Mouse (Mus musculus): ENCODE results near the gene Pak4. TPM values are rescaled to one million over a fixed set of nuclear protein-coding genes. Genes with fewer than 3 reads are reported as not detected.

Pak4 gene
- polyA plus RNA-seq, 1 experiment from 2014 or later = 33.9 TPM

- Histone ChIP-seq H3K36me3 (ENCODE audit: control insufficient read depth, insufficient read depth, low read length) (no peaks in the 10 kb centered on the region), H3K4me3 (ENCODE audit: low read depth, low read length) (no peak overlapping the region), H3K4me2 (replicated peaks; ENCODE audit: low read depth) (no peak overlapping the region), H3K9ac (ENCODE audit: low read length) (no peak overlapping the region), H3K27me3 (ENCODE audit: control insufficient read depth, insufficient read depth, low read length) (no peaks in the 10 kb centered on the region), H3K27ac (replicated peaks) (no peak overlapping the region), H3K9me3 (ENCODE audit: control insufficient read depth, low read length) (no peaks in the 10 kb centered on the region), H3K4me1 (replicated peaks; ENCODE audit: control insufficient read depth, insufficient read depth) (no peaks in the 10 kb centered on the region)
- DNase-seq (ENCODE audit: low spot score) = no peak
- ATAC-seq (ENCODE audit: low FRiP score, low TSS enrichment) = no peak
- 70% methylated on average over 5 of the region's 5 CpGs for WGBS
- TF ChIP-seq CTCF (IDR thresholded peaks at IDR 0.05; ENCODE audit: low read depth) = no peak
Observed at GRCm38 (mm10) chr7:28603136-28603535, 5.2 kb upstream of the Pak4 start.

- Histone ChIP-seq H3K9ac (ENCODE audit: low read length) (no peak overlapping the region), H3K4me3 (ENCODE audit: low read depth, low read length) (no peak overlapping the region), H3K9me3 (ENCODE audit: control insufficient read depth, low read length) (no peaks in the 10 kb centered on the region), H3K27ac (replicated peaks) (no peak overlapping the region), H3K36me3 (ENCODE audit: control insufficient read depth, insufficient read depth, low read length) (no peaks in the 10 kb centered on the region), H3K27me3 (ENCODE audit: control insufficient read depth, insufficient read depth, low read length) (no peaks in the 10 kb centered on the region), H3K4me1 (replicated peaks; ENCODE audit: control insufficient read depth, insufficient read depth) (no peaks in the 10 kb centered on the region), H3K4me2 (replicated peaks; ENCODE audit: low read depth) (no peak overlapping the region)
- TF ChIP-seq CTCF (IDR thresholded peaks at IDR 0.05; ENCODE audit: low read depth) = peak; percentile 87
- TF ChIP-seq EP300 (optimal IDR thresholded peaks at IDR 0.05) = no peak
- ATAC-seq (ENCODE audit: low FRiP score, low TSS enrichment) = no peak
- peak; percentile 56 for DNase-seq (ENCODE audit: low spot score)
- 17% methylated on average over 7 of the region's 7 CpGs for WGBS
Observed at GRCm38 (mm10) chr7:28601668-28602067, 3.7 kb upstream of the Pak4 start.

- H3K27me3 ChIP-seq (ENCODE audit: control insufficient read depth, insufficient read depth, low read length) = no peaks in the 10 kb centered on the region
- ATAC-seq (ENCODE audit: low FRiP score, low TSS enrichment) = no peak
- H3K4me1 ChIP-seq (replicated peaks; ENCODE audit: control insufficient read depth, insufficient read depth) = 0 out of 2 replicates have a peak, but pooled peaks cover 2% of the 10 kb centered on the region
- H3K9me3 ChIP-seq (ENCODE audit: control insufficient read depth, low read length) = no peaks in the 10 kb centered on the region
- peak; percentile 81 for DNase-seq (ENCODE audit: low spot score)
- H3K36me3 ChIP-seq (ENCODE audit: control insufficient read depth, insufficient read depth, low read length) = no peaks in the 10 kb centered on the region
- WGBS = 8% methylated on average over 11 of the region's 11 CpGs
- no peak overlapping the region for H3K4me3 ChIP-seq (ENCODE audit: low read depth, low read length)
- no peak overlapping the region for H3K4me2 ChIP-seq (replicated peaks; ENCODE audit: low read depth)
- no peak overlapping the region for H3K27ac ChIP-seq (replicated peaks)
- TF ChIP-seq CTCF (IDR thresholded peaks at IDR 0.05; ENCODE audit: low read depth) = peak; percentile 95
- TF ChIP-seq EP300 (optimal IDR thresholded peaks at IDR 0.05) = no peak
- no peak overlapping the region for H3K9ac ChIP-seq (ENCODE audit: low read length)
Observed at GRCm38 (mm10) chr7:28601029-28601428, 3.0 kb upstream of the Pak4 start.

GRCm38 (mm10) chr7:28598951-28599350 is 966 bp upstream of the Pak4 start:
- 59% methylated on average over 2 of the region's 2 CpGs for WGBS
- Histone ChIP-seq H3K9me3 (ENCODE audit: control insufficient read depth, low read length) (no peaks in the 10 kb centered on the region), H3K27me3 (ENCODE audit: control insufficient read depth, insufficient read depth, low read length) (no peaks in the 10 kb centered on the region), H3K36me3 (ENCODE audit: control insufficient read depth, insufficient read depth, low read length) (no peaks in the 10 kb centered on the region; the same call in 1 of the 2 replicates), H3K4me3 (ENCODE audit: low read depth, low read length) (no peak overlapping the region), H3K4me2 (replicated peaks; ENCODE audit: low read depth) (no peak overlapping the region), H3K9ac (ENCODE audit: low read length) (no peak overlapping the region), H3K4me1 (replicated peaks; ENCODE audit: control insufficient read depth, insufficient read depth) (0 out of 2 replicates have a peak, but pooled peaks cover 6% of the 10 kb centered on the region), H3K27ac (replicated peaks) (no peak overlapping the region)
- no peak for ATAC-seq (ENCODE audit: low FRiP score, low TSS enrichment)
- no peak for TF ChIP-seq CTCF (IDR thresholded peaks at IDR 0.05; ENCODE audit: low read depth)
- no peak for TF ChIP-seq EP300 (optimal IDR thresholded peaks at IDR 0.05)
- no peak for DNase-seq (ENCODE audit: low spot score)

- TF ChIP-seq CTCF (IDR thresholded peaks at IDR 0.05; ENCODE audit: low read depth) (no peak), EP300 (optimal IDR thresholded peaks at IDR 0.05) (no peak)
- 8% methylated on average over 9 of the region's 9 CpGs for WGBS
- no peaks in the 10 kb centered on the region for H3K9me3 ChIP-seq (ENCODE audit: control insufficient read depth, low read length)
- ATAC-seq (ENCODE audit: low FRiP score, low TSS enrichment) (no peak), DNase-seq (ENCODE audit: low spot score) (no peak)
- 0 out of 2 replicates have a peak, but pooled peaks cover 10% of the 10 kb centered on the region for H3K4me1 ChIP-seq (replicated peaks; ENCODE audit: control insufficient read depth, insufficient read depth)
- H3K9ac ChIP-seq (ENCODE audit: low read length) = peak overlapping the region; percentile 80
- H3K36me3 ChIP-seq (ENCODE audit: control insufficient read depth, insufficient read depth, low read length) = no peaks in the 10 kb centered on the region; the same call in 1 of the 2 replicates
- H3K4me3 ChIP-seq (ENCODE audit: low read depth, low read length) = peak overlapping the region; percentile 67
- H3K4me2 ChIP-seq (replicated peaks; ENCODE audit: low read depth) = peak overlapping the region; percentile 83
- no peaks in the 10 kb centered on the region for H3K27me3 ChIP-seq (ENCODE audit: control insufficient read depth, insufficient read depth, low read length)
- peak overlapping the region; percentile 90 for H3K27ac ChIP-seq (replicated peaks)
Observed at GRCm38 (mm10) chr7:28597277-28597570, 761 bp downstream of the Pak4 start.

GRCm38 (mm10) chr7:28596436-28597276 is 1.3 kb downstream of the Pak4 start:
- H3K4me3 ChIP-seq (ENCODE audit: low read depth, low read length) = peak overlapping the region; percentile 67
- 0 out of 2 replicates have a peak, but pooled peaks cover 10% of the 10 kb centered on the region for H3K4me1 ChIP-seq (replicated peaks; ENCODE audit: control insufficient read depth, insufficient read depth)
- H3K9ac ChIP-seq (ENCODE audit: low read length) = peak overlapping the region; percentile 80
- 25% methylated on average over 20 of the region's 20 CpGs for WGBS
- TF ChIP-seq EP300 (optimal IDR thresholded peaks at IDR 0.05) (peak; percentile 58), CTCF (IDR thresholded peaks at IDR 0.05; ENCODE audit: low read depth) (no peak)
- H3K27me3 ChIP-seq (ENCODE audit: control insufficient read depth, insufficient read depth, low read length) = no peaks in the 10 kb centered on the region
- no peaks in the 10 kb centered on the region; the same call in 1 of the 2 replicates for H3K36me3 ChIP-seq (ENCODE audit: control insufficient read depth, insufficient read depth, low read length)
- H3K9me3 ChIP-seq (ENCODE audit: control insufficient read depth, low read length) = no peaks in the 10 kb centered on the region
- DNase-seq (ENCODE audit: low spot score) (peak; percentile 90), ATAC-seq (ENCODE audit: low FRiP score, low TSS enrichment) (peak; percentile 90)
- H3K27ac ChIP-seq (replicated peaks) = peak overlapping the region; percentile 90
- H3K4me2 ChIP-seq (replicated peaks; ENCODE audit: low read depth) = peak overlapping the region; percentile 83

All from stomach, postnatal 0 days (tissue).